Mouse (Mus musculus) hindbrain, embryonic 12.5 days (tissue): ENCODE measurements around the gene Efna3. TPM values are rescaled to one million over a fixed set of nuclear protein-coding genes. Genes with fewer than 3 reads are reported as not detected.

Source experiments
- ATAC-seq: fragments of 200-750 bp; cut with Nextera tagmentation; 2 replicates; pipeline ENCODE4 v1.8.0; 2017; ENCODE audit warnings: moderate TSS enrichment; ENCODE audit not compliant: low FRiP score
- H3K27ac ChIP-seq: fragments of 300-500 bp; sonication (generic); 2 replicates; pipeline ENCODE4 v1.5.1; 2016; ENCODE audit warnings: mild to moderate bottlenecking
- H3K27me3 ChIP-seq: fragments of 300-500 bp; sonication (generic); 2 replicates; pipeline ENCODE4 v1.6.1; 2016; ENCODE audit warnings: mild to moderate bottlenecking
- H3K36me3 ChIP-seq: fragments of 300-500 bp; sonication (generic); 2 replicates; pipeline ENCODE4 v1.6.1; 2016; ENCODE audit warnings: mild to moderate bottlenecking
- H3K4me1 ChIP-seq: fragments of 300-500 bp; sonication (generic); 2 replicates; pipeline ENCODE4 v1.6.1; 2016
- H3K4me2 ChIP-seq: fragments of 300-500 bp; sonication (generic); replicated peaks from 2 replicates; pipeline ENCODE4 v1.6.1; 2016; ENCODE audit warnings: mild to moderate bottlenecking
- H3K4me3 ChIP-seq: fragments of 300-500 bp; sonication (generic); 2 replicates; pipeline ENCODE4 v1.5.1; 2016; ENCODE audit warnings: mild to moderate bottlenecking
- H3K9ac ChIP-seq: fragments of 300-500 bp; sonication (generic); 2 replicates; pipeline ENCODE4 v1.6.1; 2016; ENCODE audit warnings: mild to moderate bottlenecking, moderate library complexity
- H3K9me3 ChIP-seq: fragments of 300-500 bp; sonication (generic); replicated peaks from 2 replicates; pipeline ENCODE4 v1.6.1; 2016; ENCODE audit warnings: mild to moderate bottlenecking
- WGBS: fragments of 180-500 bp; shearing (Covaris S2); methylation state at CpG from one replicate; pipeline ENCODE4 v1.1.7; 2016; 5-methylcytosine and 5-hydroxymethylcytosine counted together
- polyA plus RNA-seq: library from polyadenylated mRNA; unstranded; fragments of >200 nt; fragmentation: Nextera tagmentation; extraction: Ambion mirVana; gene quantifications from 2 replicates; pipeline ENCODE4 v1.2.1, GENCODE M21; 2016

Efna3 gene
- polyA plus RNA-seq, 1 experiment from 2014 or later, result 22.2 TPM

GRCm38 (mm10) chr3:89349869-89350501 is 27.2 kb upstream of the Efna3 start, which contains the start of gene Adam15:
Gene Adam15 (minus strand): TSS chr3:89349996.
- 0 out of 2 replicates have a peak, but pooled peaks cover 7% of the 10 kb centered on the region for H3K36me3 ChIP-seq
- 1% methylated on average over 56 of the region's 59 CpGs for WGBS
- peaks cover 39% of the 10 kb centered on the region for H3K27me3 ChIP-seq
- H3K4me1 ChIP-seq, result peaks cover 15% of the 10 kb centered on the region
- H3K4me3 ChIP-seq, result peak within 1 kb of the TSS; percentile 60
- ATAC-seq, result peak; percentile 93
- H3K4me2 ChIP-seq, result peak within 1 kb of the TSS; percentile 94
- H3K9ac ChIP-seq, result peak within 1 kb of the TSS; percentile 64
- no peaks in the 10 kb centered on the region for H3K9me3 ChIP-seq
- peak within 1 kb of the TSS; percentile 78 for H3K27ac ChIP-seq

- 0 out of 2 replicates have a peak, but pooled peaks cover 7% of the 10 kb centered on the region for H3K36me3 ChIP-seq
- peak overlapping the region; percentile 64 for H3K9ac ChIP-seq
- under 1% methylated on average over 38 of the region's 38 CpGs for WGBS
- H3K9me3 ChIP-seq, result no peaks in the 10 kb centered on the region
- H3K27ac ChIP-seq, result peak overlapping the region; percentile 78
- H3K27me3 ChIP-seq, result peaks cover 39% of the 10 kb centered on the region
- peak overlapping the region; percentile 60 for H3K4me3 ChIP-seq
- peaks cover 15% of the 10 kb centered on the region for H3K4me1 ChIP-seq
- peak overlapping the region; percentile 94 for H3K4me2 ChIP-seq
- peak; percentile 29; the same call in 1 of the 2 replicates for ATAC-seq
These were observed 26.4 kb upstream of the Efna3 start for GRCm38 (mm10) chr3:89348911-89349868.

- no peak for ATAC-seq
- Histone ChIP-seq H3K9me3 (no peaks in the 10 kb centered on the region), H3K36me3 (peaks cover 16% of the 10 kb centered on the region; the same call in 1 of the 2 replicates), H3K9ac (no peak overlapping the region), H3K27ac (no peak overlapping the region), H3K27me3 (peaks cover 32% of the 10 kb centered on the region), H3K4me3 (no peak overlapping the region), H3K4me2 (no peak overlapping the region), H3K4me1 (peaks cover 15% of the 10 kb centered on the region)
- WGBS, result 55% methylated on average over 1 of the region's 1 CpGs
These were observed 25.2 kb upstream of the Efna3 start for GRCm38 (mm10) chr3:89347916-89348315.

- Histone ChIP-seq H3K4me2 (no peak overlapping the region), H3K9me3 (no peaks in the 10 kb centered on the region), H3K36me3 (peaks cover 16% of the 10 kb centered on the region; the same call in 1 of the 2 replicates), H3K27ac (no peak overlapping the region), H3K9ac (no peak overlapping the region), H3K4me3 (no peak overlapping the region), H3K27me3 (peaks cover 23% of the 10 kb centered on the region), H3K4me1 (peaks cover 15% of the 10 kb centered on the region)
- 84% methylated on average over 10 of the region's 10 CpGs for WGBS
- no peak for ATAC-seq
These were observed 24.2 kb upstream of the Efna3 start for GRCm38 (mm10) chr3:89346815-89347540.

- Histone ChIP-seq H3K9me3 (no peaks in the 10 kb centered on the region), H3K9ac (no peak overlapping the region), H3K4me3 (no peak overlapping the region), H3K27ac (no peak overlapping the region), H3K36me3 (peaks cover 16% of the 10 kb centered on the region; the same call in 1 of the 2 replicates), H3K4me1 (peaks cover 17% of the 10 kb centered on the region), H3K27me3 (peaks cover 10% of the 10 kb centered on the region), H3K4me2 (no peak overlapping the region)
- WGBS, result 90% methylated on average over 7 of the region's 7 CpGs
- no peak for ATAC-seq
These were observed 20.5 kb upstream of the Efna3 start for GRCm38 (mm10) chr3:89343279-89343678.

DNA sequence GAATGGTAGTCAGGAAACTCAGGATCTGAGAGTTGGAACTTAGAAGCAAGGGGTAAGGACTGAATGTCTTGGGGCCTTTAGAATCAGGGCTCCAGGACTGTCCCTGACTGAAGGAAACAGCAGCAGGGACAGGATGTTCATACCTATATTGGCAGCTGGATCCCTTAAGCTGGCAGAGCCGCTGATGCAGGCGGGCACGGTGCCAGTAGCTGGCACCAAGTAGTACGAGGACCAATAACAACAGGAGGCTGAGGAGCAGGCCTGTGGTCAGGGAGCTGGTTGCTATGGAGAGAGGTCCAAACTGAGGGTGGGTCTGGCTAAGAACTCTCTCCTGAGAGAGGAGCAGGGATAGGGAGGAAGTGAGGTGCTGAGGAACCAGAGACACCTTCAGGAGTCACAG is 19.0 kb upstream of the Efna3 start:
- no peak overlapping the region for H3K9ac ChIP-seq
- WGBS, result 89% methylated on average over 4 of the region's 4 CpGs

GRCm38 (mm10) chr3:89340465-89340864 is 17.7 kb upstream of the Efna3 start:
- no peaks in the 10 kb centered on the region for H3K27me3 ChIP-seq
- WGBS, result 3% methylated on average over 11 of the region's 11 CpGs
- H3K4me2 ChIP-seq, result peak overlapping the region; percentile 69
- peaks cover 9% of the 10 kb centered on the region; the same call in 1 of the 2 replicates for H3K36me3 ChIP-seq
- H3K9ac ChIP-seq, result peak overlapping the region; percentile 52
- no peak overlapping the region for H3K27ac ChIP-seq
- peak; percentile 18; the same call in 1 of the 2 replicates for ATAC-seq
- H3K9me3 ChIP-seq, result no peaks in the 10 kb centered on the region
- H3K4me1 ChIP-seq, result peaks cover 36% of the 10 kb centered on the region
- H3K4me3 ChIP-seq, result peak overlapping the region; percentile 26

More for the DNA sequence above, 19.0 kb upstream of the Efna3 start:
- no peaks in the 10 kb centered on the region for H3K9me3 ChIP-seq
- no peak for ATAC-seq
- peaks cover 16% of the 10 kb centered on the region; the same call in 1 of the 2 replicates for H3K36me3 ChIP-seq
- H3K4me1 ChIP-seq, result peaks cover 24% of the 10 kb centered on the region
- no peak overlapping the region for H3K4me2 ChIP-seq
- H3K4me3 ChIP-seq, result no peak overlapping the region
- no peaks in the 10 kb centered on the region for H3K27me3 ChIP-seq
- no peak overlapping the region for H3K27ac ChIP-seq

DNA sequence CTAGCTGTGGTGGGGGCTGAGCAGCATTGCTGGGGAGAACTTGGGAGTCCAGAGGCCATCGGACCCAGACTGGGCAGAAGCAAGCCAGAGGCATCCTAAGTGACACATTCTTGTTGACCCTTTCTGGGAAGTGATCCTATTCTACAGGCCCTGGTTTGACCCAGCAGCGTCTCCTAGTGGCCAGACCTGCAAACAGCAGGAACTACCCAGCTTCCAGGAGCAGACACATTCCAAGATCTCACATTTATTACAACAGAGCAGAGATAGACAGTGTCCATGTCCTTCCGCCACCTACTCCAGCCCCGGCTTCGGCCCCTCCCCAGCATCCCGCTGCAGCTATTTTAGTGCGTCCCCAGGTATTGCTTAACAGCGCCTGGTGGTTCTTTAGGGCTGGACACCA is 16.7 kb upstream of the Efna3 start:
- peaks cover 36% of the 10 kb centered on the region for H3K4me1 ChIP-seq
- WGBS, result 28% methylated on average over 8 of the region's 8 CpGs
- no peak overlapping the region for H3K9ac ChIP-seq
- no peak overlapping the region for H3K27ac ChIP-seq
- H3K4me3 ChIP-seq, result 0 out of 2 replicates have a peak overlapping the region, but pooled peaks have one; percentile 26
- peak overlapping the region; percentile 69 for H3K4me2 ChIP-seq
- no peak for ATAC-seq
- no peaks in the 10 kb centered on the region for H3K27me3 ChIP-seq
- H3K9me3 ChIP-seq, result no peaks in the 10 kb centered on the region
- H3K36me3 ChIP-seq, result peaks cover 16% of the 10 kb centered on the region

DNA sequence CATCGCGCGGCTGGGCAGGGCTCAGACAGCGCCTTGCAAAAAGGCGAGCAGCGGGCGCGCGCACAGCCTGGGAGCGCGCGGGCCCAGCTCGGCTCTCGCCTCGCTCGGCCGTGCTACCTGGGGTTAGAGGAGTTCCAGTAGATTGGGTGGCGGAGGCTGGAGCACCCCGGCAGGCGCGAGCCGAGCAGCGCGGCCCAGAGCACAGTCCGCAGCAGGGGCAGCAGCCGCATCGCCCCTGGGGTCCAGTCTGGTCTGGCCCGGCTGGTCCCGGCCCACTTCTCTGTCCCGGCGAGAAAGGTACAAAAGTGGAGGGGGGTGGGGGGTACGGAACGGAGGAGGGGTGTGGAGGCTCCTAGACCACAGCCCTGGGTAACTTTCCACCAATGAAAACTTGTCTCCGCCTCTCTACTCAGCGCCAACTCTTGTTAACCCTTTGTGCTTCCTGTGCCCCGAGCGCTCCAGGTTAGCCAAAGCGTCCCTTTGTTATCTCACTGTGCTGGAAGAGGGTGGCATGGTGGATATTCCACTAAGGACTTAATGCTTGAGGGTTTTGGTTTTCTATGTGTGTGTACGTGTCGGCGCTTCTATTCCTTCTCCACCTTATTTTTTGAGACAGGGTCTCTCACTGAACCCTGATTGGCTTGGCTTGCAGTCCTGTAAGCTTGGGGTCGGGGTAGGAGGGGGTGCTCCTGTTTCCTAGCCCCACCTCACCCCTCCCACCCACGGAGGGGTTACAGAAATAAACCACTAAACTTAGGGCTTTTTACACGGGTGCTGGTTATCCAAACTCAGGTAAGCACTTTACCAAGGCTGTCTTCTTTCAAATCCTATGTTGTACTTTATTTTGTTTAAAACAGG is 15.2 kb upstream of the Efna3 start, which contains the start of gene Efna4:
Gene Efna4, minus strand, starts transcription at position 308 of the 858 bp plus-strand sequence.
- Histone ChIP-seq H3K9me3 (no peaks in the 10 kb centered on the region), H3K36me3 (peaks cover 15% of the 10 kb centered on the region), H3K27ac (peak within 1 kb of the TSS; percentile 92), H3K9ac (peak within 1 kb of the TSS; percentile 83), H3K4me1 (peaks cover 42% of the 10 kb centered on the region), H3K27me3 (no peaks in the 10 kb centered on the region), H3K4me3 (peak within 1 kb of the TSS; percentile 86), H3K4me2 (peak within 1 kb of the TSS; percentile 69)
- peak; percentile 76 for ATAC-seq
- under 1% methylated on average over 39 of the region's 44 CpGs for WGBS

DNA sequence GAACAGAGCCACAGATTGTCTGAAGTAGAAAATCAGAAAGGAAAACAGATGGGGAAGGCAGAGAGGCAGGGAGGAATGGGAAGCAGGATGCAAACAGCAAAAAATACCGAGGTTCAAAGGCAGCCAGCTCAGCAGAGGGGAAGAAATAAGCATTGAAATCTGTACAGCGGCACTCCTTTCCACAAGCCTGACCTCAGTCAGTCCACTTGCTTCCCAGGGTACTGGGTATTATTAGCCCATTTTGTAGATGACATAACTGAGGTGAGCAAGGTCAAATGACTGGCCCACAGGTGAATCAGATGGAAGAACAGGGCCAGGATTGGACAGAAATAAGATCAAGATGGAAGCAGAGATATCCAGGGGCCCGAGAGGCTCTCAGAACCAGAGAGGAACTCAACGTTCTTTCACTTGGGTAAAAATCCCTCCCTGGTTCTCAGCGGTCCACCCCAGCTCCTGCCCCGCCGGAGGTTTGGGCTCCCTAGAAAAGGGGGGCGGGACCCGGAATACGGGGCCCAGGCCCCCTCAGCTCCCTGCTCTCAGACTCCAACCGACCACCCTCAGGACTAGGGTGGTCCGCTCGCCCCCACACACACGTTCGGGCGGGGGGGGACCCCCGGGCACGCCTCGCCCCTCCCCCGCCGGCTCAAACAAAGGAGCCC is 14.4 kb upstream of the Efna3 start:
- no peaks in the 10 kb centered on the region for H3K27me3 ChIP-seq
- H3K4me1 ChIP-seq, result peaks cover 50% of the 10 kb centered on the region
- no peak; the same call in 1 of the 2 replicates for ATAC-seq
- H3K9ac ChIP-seq, result peak overlapping the region; percentile 83
- no peaks in the 10 kb centered on the region for H3K9me3 ChIP-seq
- peaks cover 15% of the 10 kb centered on the region for H3K36me3 ChIP-seq
- peak overlapping the region; percentile 92 for H3K27ac ChIP-seq
- H3K4me2 ChIP-seq, result peak overlapping the region; percentile 69
- peak overlapping the region; percentile 86 for H3K4me3 ChIP-seq
- WGBS, result under 1% methylated on average over 21 of the region's 21 CpGs
